Mouse (Mus musculus): Measurements from ENCODE around the gene Ppil1. TPM values are rescaled to one million over a fixed set of nuclear protein-coding genes. Genes with fewer than 3 reads are reported as not detected.

Ppil1 gene
- total RNA-seq, 4 experiments from 2014 or later, result 16.1 to 18.5 (median 16.4) TPM

Other genes starting within 250 kb of the Ppil1 start
- 100 to 1,000 TPM; 117 to 141 (median 132) TPM for gene Srsf3, start 231.6 kb downstream of the Ppil1 start, total RNA-seq (2022)
- 10 to 100 TPM in 1 of 4 experiments, 1 to 10 TPM in 3; 7.0 to 12.5 (median 8.8) TPM for gene Cdkn1a, start 173.2 kb downstream of the Ppil1 start, total RNA-seq (2022)
- gene Rab44, start 150.0 kb downstream of the Ppil1 start, total RNA-seq (2022), result under 1 TPM in 2 of 4 experiments, not detected in 2; 0.16 to 0.30 TPM
- gene Cpne5, start 26.0 kb downstream of the Ppil1 start, total RNA-seq (2022), result 10 to 100 TPM; 26.5 to 35.8 (median 29.7) TPM
- gene BC004004, start 4.6 kb upstream of the Ppil1 start, total RNA-seq (2022), result 100 to 1,000 TPM in 1 of 4 experiments, 10 to 100 TPM in 3; 85.3 to 108 (median 90.5) TPM
- gene Pi16, start 53.5 kb upstream of the Ppil1 start, total RNA-seq (2022), result 1 to 10 TPM in 2 of 4 experiments, under 1 TPM in 2; 0.83 to 1.3 (median 1.1) TPM
- gene Mtch1, start 83.7 kb upstream of the Ppil1 start, total RNA-seq (2022), result 100 to 1,000 TPM; 562 to 622 (median 577) TPM
- 10 to 100 TPM in 2 of 4 experiments, 1 to 10 TPM in 2; 5.5 to 13.8 (median 10.3) TPM for gene Fgd2, start 96.7 kb upstream of the Ppil1 start, total RNA-seq (2022)
- 1 to 10 TPM; 2.6 to 3.8 (median 3.4) TPM for gene Pim1, start 226.6 kb upstream of the Ppil1 start, total RNA-seq (2022)

Data from layer of hippocampus, adult 8-10 months (tissue).